Mouse (Mus musculus): ENCODE results near the gene Zfp46. TPM values are rescaled to one million over a fixed set of nuclear protein-coding genes. Genes with fewer than 3 reads are reported as not detected.

Gene Zfp46
- 15.0 TPM for polyA plus RNA-seq (2017; shearing (Covaris generic))

GRCm38 (mm10) chr4:136284455-136284854 lies at the start of gene Zfp46:
Gene Zfp46, plus strand, starts transcription at chr4:136284683.

GRCm38 (mm10) chr4:136247729-136248463 lies 36.6 kb upstream of the Zfp46 start, which contains the start of gene Tcea3:
Gene Tcea3, plus strand, starts transcription at chr4:136247729.

DNA sequence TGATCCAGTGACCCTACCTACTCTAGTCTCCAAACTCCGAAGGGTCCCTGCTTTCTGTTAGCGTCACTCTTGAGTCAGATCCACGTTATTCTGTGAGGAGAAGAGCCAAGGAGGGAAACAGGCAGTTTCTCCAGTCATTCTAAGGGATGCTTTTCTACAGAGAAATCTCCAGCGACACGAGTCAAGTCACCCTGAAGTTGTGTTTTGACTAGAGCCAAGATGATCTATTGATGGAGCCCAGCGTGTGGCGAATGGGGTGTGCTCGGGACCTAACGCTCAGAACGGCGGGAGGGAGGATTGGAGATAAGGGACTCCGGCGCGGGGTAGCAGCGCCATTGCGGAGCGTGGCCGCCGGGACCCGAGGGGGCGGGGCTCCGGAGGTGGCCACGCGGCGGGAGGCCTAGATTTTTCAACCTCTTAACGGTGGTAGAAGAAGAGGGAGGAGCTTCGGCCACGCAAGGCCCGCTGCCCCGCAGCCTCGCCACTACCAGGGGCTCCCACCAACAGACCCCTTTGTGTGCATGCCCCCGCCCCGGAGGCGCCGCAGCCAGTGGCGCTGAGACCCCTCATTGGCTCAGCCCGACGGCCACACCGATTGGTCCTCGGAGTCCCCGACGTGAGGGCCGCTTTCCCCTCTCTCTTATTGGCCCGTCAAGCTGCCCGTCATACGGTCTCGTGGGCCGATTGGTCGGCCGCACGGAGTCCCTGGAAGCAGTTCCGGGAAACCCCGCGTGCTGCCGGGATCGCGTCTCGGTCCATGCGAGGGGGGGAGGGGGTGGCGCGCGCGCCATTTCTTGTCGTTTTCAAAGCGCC lies 26.0 kb downstream of the Zfp46 start, which contains the start of gene Hnrnpr:
Hnrnpr (plus strand) TSS at position 714 of the 813 bp plus-strand sequence.

Other genes starting within 250 kb of the Zfp46 start
- 369 TPM for gene Rpl11, start 231.3 kb upstream of the Zfp46 start, polyA plus RNA-seq (2017; shearing (Covaris generic))
- 306 TPM for gene Id3, start 141.2 kb upstream of the Zfp46 start, polyA plus RNA-seq (2017; shearing (Covaris generic))
- 27.1 TPM for gene E2f2, start 112.3 kb upstream of the Zfp46 start, polyA plus RNA-seq (2017; shearing (Covaris generic))
- 0.15 TPM for gene Asap3, start 78.3 kb upstream of the Zfp46 start, polyA plus RNA-seq (2017; shearing (Covaris generic))
- gene Tcea3, start 37.0 kb upstream of the Zfp46 start, polyA plus RNA-seq (2017; shearing (Covaris generic)), result 0.22 TPM
- gene Hnrnpr, start 26.3 kb downstream of the Zfp46 start, polyA plus RNA-seq (2017; shearing (Covaris generic)), result 122 TPM
- not detected for gene Htr1d, start 138.8 kb downstream of the Zfp46 start, polyA plus RNA-seq (2017; shearing (Covaris generic))
- not detected for gene 6030445D17Rik, start 177.6 kb downstream of the Zfp46 start, polyA plus RNA-seq (2017; shearing (Covaris generic))
- 9.9 TPM for gene Luzp1, start 185.1 kb downstream of the Zfp46 start, polyA plus RNA-seq (2017; shearing (Covaris generic))